Mouse (Mus musculus): Measurements from ENCODE around the gene Atg101.
A peak's percentile ranks its signal among the peaks of the same experiment; 100 is the strongest.

The Atg101 gene

GRCm38 (mm10) chr15:101255842-101256462 lies 28.1 kb upstream of the Atg101 start:
- no peak for DNase-seq

DNA sequence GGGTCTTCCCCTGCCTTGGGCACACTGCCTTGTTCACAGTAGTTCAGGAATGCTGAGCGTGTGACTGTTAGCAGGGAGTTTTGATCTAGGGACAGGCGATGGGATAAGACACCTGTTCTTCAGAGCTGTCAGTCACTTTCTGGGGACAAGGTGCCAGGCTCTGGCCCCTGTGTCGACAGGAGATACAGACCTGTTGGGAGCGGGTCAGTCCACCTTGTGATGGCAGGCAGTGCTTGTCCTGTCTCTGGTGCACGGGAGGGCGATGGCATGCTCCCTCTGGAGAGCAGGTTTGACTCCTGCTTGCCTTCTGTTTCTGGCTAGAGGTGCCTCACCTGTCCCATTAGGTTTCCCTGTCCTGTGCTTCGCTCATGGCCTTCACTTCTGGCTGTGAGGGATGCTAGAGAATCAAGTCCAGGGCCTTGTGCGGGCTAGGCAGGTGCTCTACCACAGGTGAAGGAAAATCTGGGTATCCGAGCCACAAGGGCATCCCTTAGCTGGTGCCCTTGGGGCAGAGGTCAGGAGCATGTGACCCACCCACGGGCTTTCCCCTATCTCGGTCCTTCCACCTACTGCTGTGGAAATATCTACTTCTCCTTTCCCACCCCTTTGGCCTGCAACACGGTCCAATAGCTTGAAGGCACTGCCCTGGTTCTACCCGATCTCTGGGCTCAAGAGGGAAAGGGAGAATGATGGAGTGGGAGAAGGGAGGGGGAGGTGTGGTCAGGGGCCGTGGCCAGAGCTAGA lies 27.4 kb upstream of the Atg101 start:
- DNase-seq, result no peak

- DNase-seq, result no peak
These were observed 25.7 kb upstream of the Atg101 start for GRCm38 (mm10) chr15:101258420-101258819.

GRCm38 (mm10) chr15:101259922-101260321 lies 24.1 kb upstream of the Atg101 start:
- DNase-seq, result no peak

GRCm38 (mm10) chr15:101260387-101260786 lies 23.7 kb upstream of the Atg101 start:
- DNase-seq, result no peak

DNA sequence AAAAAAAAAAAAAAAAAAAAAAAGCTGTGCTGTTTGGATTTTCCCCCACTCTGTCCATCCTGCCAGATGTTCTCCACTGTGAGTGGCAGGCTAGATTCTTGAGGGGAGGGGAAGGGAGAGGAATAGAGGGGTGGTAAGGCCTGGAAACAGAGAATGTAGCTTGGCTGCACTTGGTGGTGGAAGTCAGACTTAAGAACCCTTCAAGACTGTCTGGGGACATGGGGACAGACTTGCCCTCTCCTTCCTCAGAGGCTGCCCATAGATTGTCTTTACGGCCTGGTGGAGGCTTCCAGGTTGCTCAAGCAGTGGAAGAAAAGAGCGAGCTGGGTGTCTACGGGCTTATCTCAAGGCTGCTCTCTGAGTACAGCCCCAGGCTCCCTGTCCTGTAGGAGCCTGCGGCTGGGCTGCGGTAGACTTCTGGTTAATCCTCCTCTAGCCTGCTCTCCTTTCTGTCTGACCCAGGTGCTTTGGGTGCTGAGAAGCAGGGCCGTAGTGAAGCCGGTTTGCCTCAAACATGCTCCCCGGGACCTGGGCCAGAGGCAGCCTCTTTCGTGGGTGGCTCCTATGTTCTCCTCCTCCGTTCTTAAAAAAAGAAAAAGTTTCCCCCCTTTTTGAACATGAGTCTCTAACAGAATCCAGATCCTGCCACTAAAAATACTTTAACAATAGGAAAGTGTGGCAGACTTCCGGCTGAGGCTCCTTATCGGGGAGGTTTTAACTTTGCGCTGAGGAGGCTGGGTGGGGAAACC lies 23.0 kb upstream of the Atg101 start:
- DNase-seq, result no peak

DNA sequence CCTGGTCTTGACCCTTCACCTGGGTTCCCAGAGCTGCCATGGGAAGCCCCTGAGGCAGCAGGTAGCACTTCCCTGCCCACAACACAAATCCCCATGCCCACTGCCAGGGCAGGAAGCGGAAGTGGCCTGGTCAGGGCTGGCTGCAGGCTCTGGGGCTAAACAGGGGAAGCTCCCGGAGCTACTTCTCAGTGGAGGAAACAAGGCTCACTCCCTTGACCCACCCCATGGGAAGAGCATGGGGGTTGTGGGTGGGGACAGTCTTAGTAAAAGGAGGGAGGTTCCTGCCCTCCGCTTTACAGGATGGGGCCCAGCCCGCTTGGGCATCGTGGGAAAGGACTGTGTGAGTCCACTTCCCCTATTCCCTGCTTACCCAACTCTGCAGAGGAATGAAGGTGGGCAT lies 21.6 kb upstream of the Atg101 start:
- no peak for DNase-seq

DNA sequence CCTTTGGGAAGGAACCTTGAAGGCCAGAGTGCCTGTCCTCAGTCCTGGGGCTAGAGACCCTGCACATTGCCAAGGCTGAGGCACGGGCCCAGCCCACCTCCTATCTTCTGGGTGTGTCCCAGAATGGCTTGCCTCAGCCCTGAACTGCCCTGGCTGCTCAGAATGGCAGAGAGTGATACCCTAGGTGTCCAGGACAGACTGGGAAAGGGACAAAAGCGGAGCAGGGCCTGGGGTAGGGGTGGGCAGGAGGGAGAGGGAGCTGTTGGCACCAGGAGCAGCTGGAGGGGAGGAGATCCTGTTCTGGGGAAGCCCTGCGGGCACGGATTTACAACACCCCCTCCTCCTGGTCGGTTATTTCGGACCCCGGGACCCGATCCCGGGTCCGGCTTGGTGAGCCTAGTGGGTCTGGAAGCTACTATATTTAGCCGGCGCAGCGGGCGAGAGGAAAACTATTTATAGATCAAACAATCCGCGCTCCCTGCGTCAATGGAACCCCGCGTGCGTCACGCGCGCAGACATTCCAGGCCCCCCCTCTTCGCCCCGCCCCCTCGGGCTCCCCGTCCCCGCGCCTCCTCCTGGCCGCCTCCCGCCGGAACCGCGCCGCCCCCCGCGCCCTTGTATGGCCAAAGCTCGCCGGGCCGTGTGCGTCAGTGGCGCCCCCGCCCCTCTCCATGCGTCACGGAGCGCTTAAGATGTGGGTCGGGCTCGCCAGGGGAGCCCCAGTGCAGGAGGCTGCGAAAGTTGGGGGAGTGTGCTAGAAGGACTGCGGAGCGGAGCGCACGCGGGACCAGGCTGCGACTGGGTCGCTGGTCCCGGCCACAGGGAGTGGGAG lies 17.7 kb upstream of the Atg101 start:
- DNase-seq, result peak; percentile 86

DNA sequence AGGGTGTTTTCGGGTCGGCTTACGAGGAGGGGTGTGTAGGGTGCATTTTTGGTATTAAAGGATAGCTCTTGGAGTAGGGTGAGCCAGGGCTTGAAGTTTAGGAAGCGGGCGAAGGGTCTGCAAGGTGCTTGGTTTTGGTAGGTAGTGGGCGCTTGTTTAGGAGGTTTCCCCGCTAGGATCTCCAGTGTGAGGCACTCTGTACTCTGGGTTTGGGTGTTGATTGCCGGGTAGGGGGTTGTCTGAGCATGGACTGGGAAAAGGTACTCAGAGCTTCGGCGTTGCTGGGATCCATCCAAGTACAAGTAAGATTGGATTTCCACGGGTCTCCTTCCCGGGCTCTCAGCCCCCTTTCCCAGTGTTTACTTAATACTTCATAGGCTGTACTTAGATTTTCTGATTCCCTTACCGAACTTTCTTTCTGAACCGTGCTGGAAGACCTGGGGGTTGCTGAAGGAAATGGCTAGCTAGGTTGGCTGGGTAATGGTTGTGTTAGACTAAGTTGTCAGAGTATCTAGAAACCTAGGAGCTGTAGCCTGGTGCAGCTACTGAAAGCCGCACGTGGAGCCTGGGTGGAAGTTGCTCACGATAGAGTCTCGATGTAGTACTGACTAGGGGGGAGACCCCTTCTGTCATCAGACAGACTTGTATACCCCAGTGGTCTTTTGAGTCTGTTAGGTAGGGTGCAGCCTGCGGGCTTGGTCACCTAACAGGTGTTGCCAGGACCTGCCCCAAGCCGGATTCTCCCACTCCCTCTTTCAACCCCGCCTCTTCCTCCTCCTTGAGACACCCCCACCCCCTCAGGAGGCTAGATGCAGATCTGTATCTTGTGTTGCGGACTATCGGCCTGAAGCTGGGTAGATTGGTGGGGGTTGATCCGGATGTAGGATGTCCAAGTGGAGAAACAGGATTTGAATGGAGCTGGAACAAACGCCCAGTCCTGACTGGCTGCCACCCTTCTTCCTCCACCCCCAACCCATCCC lies 16.7 kb upstream of the Atg101 start:
- DNase-seq, result no peak

DNA sequence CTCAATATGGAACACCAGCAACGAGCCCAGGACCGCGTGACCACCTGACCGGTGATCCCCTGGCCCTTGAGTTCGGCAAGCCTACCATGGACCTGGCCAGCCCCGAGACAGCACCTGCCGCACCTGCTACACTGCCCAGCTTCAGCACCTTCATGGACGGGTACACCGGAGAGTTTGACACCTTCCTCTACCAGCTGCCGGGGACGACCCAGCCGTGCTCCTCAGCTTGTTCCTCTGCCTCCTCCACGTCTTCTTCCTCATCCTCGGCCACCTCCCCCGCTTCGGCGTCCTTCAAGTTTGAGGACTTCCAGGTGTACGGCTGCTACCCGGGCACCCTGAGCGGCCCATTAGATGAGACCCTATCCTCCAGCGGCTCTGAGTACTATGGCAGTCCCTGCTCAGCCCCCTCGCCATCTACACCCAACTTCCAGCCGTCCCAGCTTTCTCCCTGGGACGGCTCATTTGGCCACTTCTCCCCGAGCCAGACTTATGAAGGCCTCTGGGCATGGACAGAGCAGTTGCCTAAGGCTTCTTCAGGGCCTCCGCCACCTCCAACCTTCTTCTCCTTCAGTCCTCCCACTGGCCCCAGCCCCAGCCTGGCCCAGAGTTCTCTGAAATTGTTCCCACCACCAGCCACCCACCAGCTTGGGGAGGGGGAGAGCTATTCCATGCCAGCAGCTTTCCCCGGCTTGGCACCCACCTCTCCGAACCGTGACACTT lies 13.8 kb upstream of the Atg101 start:
- DNase-seq, result no peak

- no peak for DNase-seq
These were observed 13.0 kb upstream of the Atg101 start for GRCm38 (mm10) chr15:101271107-101271506.

DNA sequence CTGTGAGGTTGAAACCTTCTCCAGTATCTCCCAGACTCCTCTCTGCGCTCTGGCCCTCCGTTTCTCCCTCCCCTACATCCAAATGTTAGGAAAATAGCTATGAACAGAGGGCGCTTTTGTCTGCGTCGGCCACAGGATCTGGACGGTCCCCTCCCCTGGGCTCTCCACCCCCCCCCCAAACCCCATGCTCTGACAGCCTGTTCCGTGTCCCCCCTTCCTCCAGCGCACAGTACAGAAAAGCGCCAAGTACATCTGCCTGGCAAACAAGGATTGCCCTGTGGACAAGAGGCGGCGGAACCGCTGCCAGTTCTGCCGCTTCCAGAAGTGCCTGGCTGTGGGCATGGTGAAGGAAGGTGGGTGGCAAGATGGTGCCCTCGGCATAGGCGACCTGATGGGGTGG lies 12.6 kb upstream of the Atg101 start:
- DNase-seq, result no peak

GRCm38 (mm10) chr15:101274380-101274779 lies 9.7 kb upstream of the Atg101 start:
- DNase-seq, result no peak

DNA sequence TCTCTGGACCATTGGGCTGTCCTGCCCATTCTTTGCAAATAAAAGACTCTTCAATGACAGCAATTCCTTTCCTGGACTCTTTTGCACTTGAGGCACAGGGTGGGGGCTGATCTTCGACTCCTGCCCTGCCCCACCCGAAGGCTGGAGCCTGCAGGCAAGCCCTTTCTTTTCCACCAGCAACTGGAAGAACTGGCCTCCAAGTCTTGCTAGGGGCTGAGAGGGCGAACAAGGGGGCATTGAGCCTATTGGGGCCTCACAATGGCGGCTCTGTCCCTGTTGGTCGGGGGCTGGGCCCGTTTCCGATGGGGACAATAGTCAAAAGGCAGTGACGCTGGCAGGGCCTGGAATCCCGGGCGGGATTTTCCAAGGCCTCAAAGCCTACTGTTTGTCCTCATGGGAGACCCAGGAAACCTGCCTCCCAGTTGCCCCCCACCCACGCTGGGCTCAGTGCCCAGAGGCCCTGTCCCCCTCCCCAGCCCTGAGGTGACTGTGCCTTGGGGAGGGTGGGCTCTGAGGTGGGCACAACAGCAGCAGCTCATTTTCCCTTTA lies 6.6 kb upstream of the Atg101 start:
- no peak for DNase-seq

DNA sequence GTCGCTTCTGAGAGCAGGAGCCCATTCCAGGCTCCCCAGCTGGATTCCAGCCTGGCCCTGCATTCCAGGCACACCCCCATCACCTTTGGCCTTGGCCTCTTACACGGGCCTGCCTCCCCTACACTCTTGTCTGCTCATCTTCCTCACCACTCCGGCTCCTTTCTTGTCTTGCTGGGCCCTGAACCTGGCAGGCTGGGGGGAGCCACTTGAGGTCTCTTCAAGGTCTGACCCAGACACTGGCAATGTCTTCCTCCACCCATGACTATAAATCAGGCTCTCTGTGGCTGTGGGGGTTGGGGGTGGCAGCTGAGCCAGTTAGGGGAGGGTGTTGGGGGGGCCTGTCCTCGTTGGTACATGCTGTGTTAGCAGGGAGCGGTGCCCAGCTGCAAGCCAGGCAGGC lies 5.5 kb upstream of the Atg101 start:
- DNase-seq, result no peak

DNA sequence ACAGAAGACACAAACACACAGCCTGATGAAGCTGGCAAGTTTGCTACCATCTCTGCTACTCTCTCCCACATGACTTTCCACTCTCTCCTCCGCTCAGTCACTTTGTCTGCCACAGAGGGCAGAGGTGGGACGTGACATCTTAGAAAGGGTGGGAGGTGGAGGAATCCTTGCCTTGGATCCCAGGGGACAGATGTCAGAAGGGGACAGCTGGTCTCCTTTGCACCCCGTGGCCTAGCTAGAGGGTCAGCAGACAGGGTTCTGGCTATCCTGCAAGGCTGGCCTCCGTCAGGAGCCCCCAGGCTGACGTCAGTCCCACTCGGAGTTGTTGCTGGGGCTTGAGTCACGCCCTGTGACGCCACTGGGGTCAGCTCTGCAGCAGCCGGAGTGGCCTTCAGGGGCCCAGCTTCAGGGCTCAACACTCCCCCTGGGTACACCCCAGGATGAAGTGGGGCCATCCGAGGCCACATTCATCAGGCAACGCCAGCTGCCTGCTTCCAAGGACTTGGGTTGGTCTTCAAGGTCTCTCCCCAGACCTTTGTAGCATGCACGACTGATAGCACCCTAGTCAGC lies 4.6 kb upstream of the Atg101 start:
- DNase-seq, result no peak

- no peak for DNase-seq
These were observed 1.6 kb upstream of the Atg101 start for GRCm38 (mm10) chr15:101282471-101282870.

GRCm38 (mm10) chr15:101283183-101283910 lies 725 bp upstream of the Atg101 start:
- peak; percentile 65 for DNase-seq

- DNase-seq, result no peak
These were observed 2.2 kb downstream of the Atg101 start for GRCm38 (mm10) chr15:101286129-101286770.

Data from cerebellum, adult 11 months (tissue).